Mouse (Mus musculus): ENCODE data around the gene Crim1.
"Not testable (repeated sequence)": the region's sequence is repeated elsewhere in the genome, so short reads cannot be mapped to it uniquely, and the experiment has no call there.

DNA sequence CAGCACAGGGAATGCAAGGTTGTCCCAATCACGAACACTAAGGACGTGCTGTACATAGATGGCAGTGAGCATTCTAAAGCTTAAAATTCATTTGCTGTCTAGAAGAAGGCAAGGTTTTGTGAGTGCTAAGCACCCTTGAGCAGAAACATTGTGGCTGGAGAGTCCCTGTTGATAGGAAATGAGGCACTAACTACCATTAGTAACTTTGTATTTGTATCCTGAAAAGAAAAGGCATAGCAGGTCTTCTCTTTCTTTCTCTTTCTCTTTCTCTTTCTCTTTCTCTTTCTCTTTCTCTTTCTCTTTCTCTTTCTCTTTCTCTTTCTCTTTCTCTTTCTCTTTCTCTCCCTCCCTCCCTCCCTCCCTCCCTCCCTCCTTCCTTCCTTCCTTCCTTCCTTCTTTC is 53.5 kb downstream of the Crim1 start:
- TF ChIP-seq CTCF (IDR thresholded peaks at IDR 0.05; ENCODE audit: control insufficient read depth, insufficient read depth, insufficient read length); FOSL1 (IDR thresholded peaks at IDR 0.05; ENCODE audit: insufficient read depth, low read length, poor library complexity, severe bottlenecking); CEBPB (IDR thresholded peaks at IDR 0.05; ENCODE audit: low read depth); MYOD1 (IDR thresholded peaks at IDR 0.05; ENCODE audit: control insufficient read depth, insufficient read length, low read depth); USF1 (IDR thresholded peaks at IDR 0.05; ENCODE audit: low read depth); MAX (IDR thresholded peaks at IDR 0.05); MYOG (IDR thresholded peaks at IDR 0.05; ENCODE audit: control insufficient read depth, extremely low read depth, insufficient read length): not testable (repeated sequence)

All from C2C12 (cell line).